Mouse (Mus musculus) hindbrain, embryonic 11.5 days (tissue): Measurements from ENCODE around the gene Gimap8. TPM values are rescaled to one million over a fixed set of nuclear protein-coding genes. Genes with fewer than 3 reads are reported as not detected.

ENCODE experiments used
- ATAC-seq: fragments of 200-750 bp; cut with Nextera tagmentation; 2 replicates; pipeline ENCODE4 v1.8.0; 2017; ENCODE audit warnings: mild to moderate bottlenecking, moderate TSS enrichment, moderate library complexity; ENCODE audit not compliant: low FRiP score
- DNase-seq: peaks from one replicate; pipeline ENCODE4 v3.0.0-alpha.2; 2015; ENCODE audit warnings: low spot score
- H3K27ac ChIP-seq: fragments of 300-500 bp; sonication (generic); 2 replicates; pipeline ENCODE4 v1.5.1; 2014; ENCODE audit warnings: mild to moderate bottlenecking, low read depth, low read length
- H3K27me3 ChIP-seq: fragments of 300-500 bp; sonication (generic); 2 replicates; pipeline ENCODE4 v1.6.1; 2014; ENCODE audit warnings: mild to moderate bottlenecking, low read length, moderate library complexity, mixed read lengths; ENCODE audit not compliant: control insufficient read depth, insufficient read depth
- H3K36me3 ChIP-seq: fragments of 300-500 bp; sonication (generic); 2 replicates; pipeline ENCODE4 v1.6.1; 2014; ENCODE audit warnings: mild to moderate bottlenecking, low read length, moderate library complexity, mixed read lengths; ENCODE audit not compliant: control insufficient read depth, insufficient read depth
- H3K4me1 ChIP-seq: fragments of 300-500 bp; sonication (generic); replicated peaks from 2 replicates; pipeline ENCODE4 v1.6.1; 2014; ENCODE audit warnings: low read length, mixed read lengths; ENCODE audit not compliant: control insufficient read depth, insufficient read depth
- H3K4me2 ChIP-seq: fragments of 300-500 bp; sonication (generic); replicated peaks from 2 replicates; pipeline ENCODE4 v1.6.1; 2014; ENCODE audit warnings: mild to moderate bottlenecking, low read depth, low read length
- H3K4me3 ChIP-seq: fragments of 300-500 bp; sonication (generic); 2 replicates; pipeline ENCODE4 v1.5.1; 2014; ENCODE audit warnings: low read depth, low read length
- H3K9ac ChIP-seq: fragments of 300-500 bp; sonication (generic); 2 replicates; pipeline ENCODE4 v1.6.1; 2014; ENCODE audit warnings: low read depth, low read length
- H3K9me3 ChIP-seq: fragments of 300-500 bp; sonication (generic); 2 replicates; pipeline ENCODE4 v1.6.1; 2016; ENCODE audit warnings: low read length; ENCODE audit not compliant: control insufficient read depth
- WGBS: fragments of 180-500 bp; shearing (Covaris S2); extraction: QIAGEN DNeasy Blood & Tissue Kit; methylation state at CpG from one replicate; pipeline ENCODE4 v1.1.7; 2014; 5-methylcytosine and 5-hydroxymethylcytosine counted together
- polyA plus RNA-seq: library from polyadenylated mRNA; unstranded; fragments of >200 nt; fragmentation: Nextera tagmentation; extraction: Ambion mirVana; gene quantifications from 2 replicates; pipeline ENCODE4 v1.2.1, GENCODE M21; 2014

Gimap8 gene
- polyA plus RNA-seq, 1 experiment from 2014 or later: 0.37 TPM

GRCm38 (mm10) chr6:48684806-48685205 is 37.8 kb downstream of the Gimap8 start:
- no peaks in the 10 kb centered on the region for H3K9me3 ChIP-seq
- H3K27ac ChIP-seq: no peak overlapping the region
- no peak for DNase-seq
- no peaks in the 10 kb centered on the region for H3K36me3 ChIP-seq
- ATAC-seq: no peak
- no peak overlapping the region for H3K4me2 ChIP-seq
- H3K4me1 ChIP-seq: no peaks in the 10 kb centered on the region
- no peak overlapping the region for H3K4me3 ChIP-seq
- WGBS: 64% methylated on average over 4 of the region's 4 CpGs
- no peaks in the 10 kb centered on the region for H3K27me3 ChIP-seq
- no peak overlapping the region for H3K9ac ChIP-seq

GRCm38 (mm10) chr6:48685251-48685650 is 38.2 kb downstream of the Gimap8 start:
- no peak overlapping the region for H3K4me3 ChIP-seq
- H3K27ac ChIP-seq: no peak overlapping the region
- ATAC-seq (no peak), DNase-seq (no peak)
- no peaks in the 10 kb centered on the region for H3K27me3 ChIP-seq
- WGBS: 92% methylated on average over 2 of the region's 2 CpGs
- H3K9ac ChIP-seq: no peak overlapping the region
- H3K4me2 ChIP-seq: no peak overlapping the region
- no peaks in the 10 kb centered on the region for H3K4me1 ChIP-seq
- no peaks in the 10 kb centered on the region for H3K9me3 ChIP-seq
- H3K36me3 ChIP-seq: no peaks in the 10 kb centered on the region

- Histone ChIP-seq H3K4me1 (no peaks in the 10 kb centered on the region), H3K4me3 (no peak overlapping the region), H3K4me2 (no peak overlapping the region), H3K36me3 (no peaks in the 10 kb centered on the region), H3K9ac (no peak overlapping the region), H3K9me3 (no peaks in the 10 kb centered on the region), H3K27me3 (no peaks in the 10 kb centered on the region), H3K27ac (no peak overlapping the region)
- ATAC-seq: no peak
- DNase-seq: no peak
- 81% methylated on average over 7 of the region's 7 CpGs for WGBS
These were observed 38.9 kb downstream of the Gimap8 start for GRCm38 (mm10) chr6:48685694-48686665.

- Histone ChIP-seq H3K36me3 (no peaks in the 10 kb centered on the region), H3K4me1 (no peaks in the 10 kb centered on the region), H3K27me3 (no peaks in the 10 kb centered on the region), H3K9ac (no peak overlapping the region), H3K27ac (no peak overlapping the region), H3K4me3 (no peak overlapping the region), H3K9me3 (no peaks in the 10 kb centered on the region), H3K4me2 (no peak overlapping the region)
- 77% methylated on average over 2 of the region's 2 CpGs for WGBS
- ATAC-seq (no peak), DNase-seq (no peak)
These were observed 40.0 kb downstream of the Gimap8 start for GRCm38 (mm10) chr6:48687077-48687476.

- 85% methylated on average over 2 of the region's 2 CpGs for WGBS
- Histone ChIP-seq H3K9me3 (no peaks in the 10 kb centered on the region), H3K9ac (no peak overlapping the region), H3K27me3 (no peaks in the 10 kb centered on the region), H3K27ac (no peak overlapping the region), H3K36me3 (no peaks in the 10 kb centered on the region), H3K4me3 (no peak overlapping the region), H3K4me1 (no peaks in the 10 kb centered on the region), H3K4me2 (no peak overlapping the region)
- no peak for DNase-seq
- no peak for ATAC-seq
These were observed 42.3 kb downstream of the Gimap8 start for GRCm38 (mm10) chr6:48689320-48689719.

- H3K27me3 ChIP-seq: no peaks in the 10 kb centered on the region
- no peak overlapping the region for H3K4me3 ChIP-seq
- ATAC-seq (no peak), DNase-seq (no peak)
- no peak overlapping the region for H3K27ac ChIP-seq
- WGBS: 88% methylated on average over 6 of the region's 6 CpGs
- H3K4me2 ChIP-seq: no peak overlapping the region
- H3K9ac ChIP-seq: no peak overlapping the region
- no peaks in the 10 kb centered on the region for H3K36me3 ChIP-seq
- no peaks in the 10 kb centered on the region for H3K9me3 ChIP-seq
- H3K4me1 ChIP-seq: no peaks in the 10 kb centered on the region
These were observed 45.9 kb downstream of the Gimap8 start for GRCm38 (mm10) chr6:48692962-48693361.

GRCm38 (mm10) chr6:48696830-48697554 is 50.0 kb downstream of the Gimap8 start:
- no peak overlapping the region for H3K9ac ChIP-seq
- no peak overlapping the region for H3K27ac ChIP-seq
- no peak overlapping the region for H3K4me2 ChIP-seq
- ATAC-seq (no peak), DNase-seq (no peak)
- H3K4me3 ChIP-seq: no peak overlapping the region
- H3K27me3 ChIP-seq: no peaks in the 10 kb centered on the region
- no peaks in the 10 kb centered on the region for H3K9me3 ChIP-seq
- no peaks in the 10 kb centered on the region for H3K36me3 ChIP-seq
- H3K4me1 ChIP-seq: no peaks in the 10 kb centered on the region
- 84% methylated on average over 4 of the region's 4 CpGs for WGBS

GRCm38 (mm10) chr6:48697555-48697930 is 50.5 kb downstream of the Gimap8 start:
- WGBS: 70% methylated on average over 1 of the region's 1 CpGs
- no peaks in the 10 kb centered on the region for H3K9me3 ChIP-seq
- ATAC-seq: no peak

More at GRCm38 (mm10) chr6:48697555-48697930, 50.5 kb downstream of the Gimap8 start:
- Histone ChIP-seq H3K4me2 (no peak overlapping the region), H3K4me3 (no peak overlapping the region), H3K27ac (no peak overlapping the region), H3K4me1 (no peaks in the 10 kb centered on the region), H3K27me3 (no peaks in the 10 kb centered on the region), H3K36me3 (no peaks in the 10 kb centered on the region), H3K9ac (no peak overlapping the region)
- DNase-seq: no peak
